Mouse (Mus musculus): ENCODE results near the gene Xrcc3.

The Xrcc3 gene

GRCm38 (mm10) chr12:111814769-111815762 is 1.4 kb upstream of the Xrcc3 start:
- DNase-seq (ENCODE audit: low read depth), result no peak

GRCm38 (mm10) chr12:111813111-111813765 is 435 bp downstream of the Xrcc3 start:
- peak; percentile 14 for DNase-seq (ENCODE audit: low read depth)

GRCm38 (mm10) chr12:111812611-111813010 is 1.1 kb downstream of the Xrcc3 start:
- no peak for DNase-seq (ENCODE audit: low read depth)

DNA sequence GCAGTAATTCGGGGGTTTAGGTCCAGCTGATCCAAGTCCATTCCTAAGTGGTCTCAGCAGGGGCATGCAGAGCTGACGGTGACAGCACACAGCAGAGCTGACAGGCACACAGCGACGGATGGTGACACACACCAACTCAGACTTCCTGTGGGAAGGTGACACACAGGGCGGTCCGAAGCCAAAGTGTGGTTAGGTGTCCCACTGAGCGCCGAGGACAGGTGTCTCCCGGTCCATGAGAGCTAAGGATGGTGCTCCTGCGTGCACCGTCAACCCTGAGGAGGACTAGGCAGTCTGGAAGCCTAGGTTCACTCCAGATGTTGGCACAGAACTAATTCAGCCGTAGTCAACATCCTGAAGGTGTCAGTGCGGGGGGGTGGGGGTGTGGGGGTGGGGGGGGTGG is 1.6 kb downstream of the Xrcc3 start:
- DNase-seq (ENCODE audit: low read depth), result no peak

GRCm38 (mm10) chr12:111809762-111810161 is 3.9 kb downstream of the Xrcc3 start:
- peak; percentile 44 for DNase-seq (ENCODE audit: low read depth)

DNA sequence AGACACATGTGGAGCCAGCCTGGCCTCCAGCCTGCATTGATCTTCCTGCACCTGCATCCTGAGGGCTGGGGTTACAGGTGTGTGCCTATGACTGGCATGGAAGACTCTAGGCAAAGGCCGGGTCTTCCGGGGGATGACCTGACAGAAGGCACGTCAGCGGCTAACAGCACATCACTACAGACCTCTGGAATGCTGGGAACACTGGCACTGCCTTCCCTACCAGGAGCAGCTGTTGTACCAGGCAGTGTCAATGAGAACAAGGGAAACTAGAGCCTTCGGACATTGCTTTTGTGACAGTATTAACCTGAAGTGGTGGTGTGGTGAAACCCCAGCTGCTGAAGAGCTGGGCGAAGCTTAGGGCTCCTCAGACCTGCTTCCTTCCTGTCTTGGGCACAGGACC is 4.9 kb downstream of the Xrcc3 start:
- no peak for DNase-seq (ENCODE audit: low read depth)

GRCm38 (mm10) chr12:111803538-111803937 is 10.1 kb downstream of the Xrcc3 start:
- no peak for DNase-seq (ENCODE audit: low read depth)

DNA sequence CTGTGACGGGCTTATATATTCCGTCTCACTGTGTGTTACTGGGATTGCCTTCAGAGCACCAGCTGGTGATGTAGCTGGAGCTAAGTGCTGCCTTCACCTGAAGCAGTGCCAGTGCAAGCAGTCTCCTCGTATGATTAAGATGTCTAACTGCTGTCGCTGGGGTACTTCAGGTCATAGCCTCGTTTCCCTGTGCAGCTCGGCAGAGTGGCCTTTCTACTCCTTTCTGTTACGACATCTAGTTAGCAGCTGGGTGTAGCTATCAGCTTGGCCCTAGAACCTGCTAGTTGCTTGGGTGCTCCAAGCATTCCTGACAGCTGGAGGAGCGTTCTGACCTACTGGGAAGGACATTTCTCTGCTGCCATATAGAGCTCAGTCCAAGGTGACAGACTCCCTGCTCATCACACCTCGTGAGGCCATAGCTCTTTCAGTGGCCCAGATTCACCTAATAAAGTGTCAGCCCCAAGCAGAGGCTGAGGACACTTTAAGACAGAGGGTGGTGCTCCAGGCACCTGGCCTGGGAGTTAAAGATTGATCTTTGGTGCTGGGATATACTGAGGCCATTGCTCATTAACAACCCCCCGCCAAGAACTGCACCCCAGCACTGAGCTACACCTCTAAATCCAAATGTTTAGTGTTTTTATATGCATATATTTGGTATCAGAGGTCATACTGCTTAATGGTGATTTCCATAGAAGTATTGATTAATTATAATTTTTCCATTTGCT is 13.1 kb downstream of the Xrcc3 start:
- DNase-seq (ENCODE audit: low read depth), result no peak

DNA sequence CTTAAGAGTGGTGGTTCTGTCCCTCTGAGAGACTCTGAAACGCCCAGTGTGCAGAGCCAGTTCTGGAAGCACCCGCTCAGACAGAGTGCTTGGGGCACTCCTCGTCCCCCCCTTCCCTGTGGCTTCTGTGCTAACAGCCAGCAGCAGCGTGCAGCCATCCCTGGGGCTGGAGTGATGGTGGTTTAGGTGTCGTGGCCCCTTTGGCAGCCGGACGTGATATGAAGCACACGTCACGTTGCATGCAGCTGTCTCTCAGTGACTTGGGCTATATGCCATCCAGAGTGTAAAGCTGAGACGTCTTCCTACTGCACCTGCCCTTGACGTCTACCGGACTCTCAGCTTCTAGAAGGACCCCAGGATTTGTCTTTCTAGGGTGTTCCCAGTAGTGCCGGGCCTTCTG is 15.2 kb downstream of the Xrcc3 start:
- no peak for DNase-seq (ENCODE audit: low read depth)

GRCm38 (mm10) chr12:111797251-111797650 is 16.4 kb downstream of the Xrcc3 start:
- DNase-seq (ENCODE audit: low read depth), result no peak

DNA sequence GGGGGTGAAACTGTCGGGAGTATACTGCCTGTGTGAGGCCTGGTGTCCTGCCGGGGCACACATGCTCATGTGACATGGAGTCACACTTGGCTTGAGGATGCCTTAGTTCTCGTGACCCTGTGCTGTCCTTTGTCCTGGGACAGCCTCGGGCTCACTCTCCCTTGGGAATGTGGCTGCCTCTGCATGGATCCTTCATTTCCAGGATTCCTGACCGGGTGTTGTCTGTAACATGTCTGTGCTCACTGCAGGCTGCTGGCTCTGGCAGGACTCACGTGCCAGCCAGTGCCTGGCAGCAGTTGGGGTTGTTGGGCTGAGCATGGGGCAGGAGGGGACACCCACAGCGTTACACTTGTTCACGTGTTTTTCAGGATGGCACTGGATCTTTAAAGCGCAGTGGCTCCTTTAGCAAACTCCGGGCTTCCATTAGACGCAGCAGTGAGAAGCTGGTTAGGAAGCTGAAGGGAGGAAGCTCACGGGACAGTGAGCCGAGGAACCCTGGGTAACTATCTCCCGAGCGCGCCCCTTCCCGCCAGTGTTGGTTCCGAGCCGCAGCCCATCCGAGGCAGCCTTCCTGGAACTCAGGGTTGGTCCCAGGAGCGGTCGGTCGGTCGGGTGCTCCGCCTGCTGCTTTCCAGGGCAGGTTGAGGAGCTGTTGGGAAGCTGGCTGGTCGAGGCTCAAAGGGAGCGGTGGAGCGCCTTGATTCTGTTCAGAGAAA is 18.3 kb downstream of the Xrcc3 start:
- no peak for DNase-seq (ENCODE audit: low read depth)

DNA sequence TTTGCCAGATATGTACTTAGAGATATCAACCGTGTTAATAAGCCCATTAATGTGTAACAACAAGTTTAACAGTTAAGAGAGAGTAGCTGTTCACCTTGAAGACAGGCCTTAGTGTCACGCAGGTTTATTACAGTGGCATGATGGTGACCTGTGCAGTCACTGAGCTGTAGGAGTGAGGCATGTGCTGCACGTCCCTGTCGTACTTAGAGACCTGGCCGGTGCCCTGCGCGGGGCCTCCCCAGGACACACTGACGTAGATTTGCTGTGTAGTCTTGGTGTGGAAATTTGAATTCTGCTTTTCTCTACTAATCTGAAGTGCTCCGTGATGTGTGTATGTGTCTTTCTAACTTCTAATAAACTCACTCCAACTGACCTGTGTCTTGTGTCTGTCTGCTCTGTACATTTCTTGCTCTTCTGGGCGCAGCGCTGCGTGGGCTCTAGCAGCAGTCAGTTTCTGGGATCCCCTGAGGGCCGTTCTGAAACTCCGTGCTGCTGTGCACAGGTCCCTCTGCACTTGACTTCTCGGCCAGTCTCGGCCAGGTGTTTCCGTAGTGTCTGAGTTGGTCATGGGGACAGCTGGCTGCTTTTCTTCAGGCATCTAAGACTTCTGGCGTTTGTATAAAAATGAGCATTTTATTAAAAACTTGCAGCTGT is 19.0 kb downstream of the Xrcc3 start:
- no peak for DNase-seq (ENCODE audit: low read depth)

GRCm38 (mm10) chr12:111794102-111794501 is 19.6 kb downstream of the Xrcc3 start:
- no peak for DNase-seq (ENCODE audit: low read depth)

DNA sequence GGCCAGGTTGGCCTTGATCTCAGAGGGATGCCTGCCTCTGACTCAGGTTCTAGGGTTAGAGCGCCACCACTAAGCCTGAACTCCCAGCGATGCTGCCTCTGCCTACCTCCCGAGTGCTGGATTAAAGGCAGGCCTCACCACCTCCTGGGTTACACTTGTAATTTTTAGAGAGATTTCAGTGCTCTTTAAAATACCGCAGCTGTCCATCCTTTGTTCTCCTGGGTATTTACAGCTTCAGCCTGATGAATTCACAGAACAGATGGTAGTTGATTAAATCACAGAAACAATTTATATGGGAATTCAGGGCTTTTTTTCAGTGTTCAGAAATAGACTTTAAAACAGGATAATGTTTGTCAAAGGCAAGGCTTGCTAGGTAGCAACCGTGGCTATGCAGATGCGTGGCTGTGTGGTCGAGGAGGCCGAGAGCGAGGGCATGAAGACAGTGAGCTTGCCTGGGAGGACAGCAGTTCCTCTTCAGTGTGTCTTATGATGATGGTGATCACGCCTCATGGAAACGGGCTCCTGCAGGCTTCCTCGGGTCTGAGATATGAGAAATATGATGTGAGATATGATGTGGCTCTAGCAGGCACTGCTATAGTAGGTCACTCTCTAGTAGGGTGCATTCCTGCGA is 22.1 kb downstream of the Xrcc3 start:
- no peak for DNase-seq (ENCODE audit: low read depth)

- no peak for DNase-seq (ENCODE audit: low read depth)
Measured at GRCm38 (mm10) chr12:111790631-111791030, 23.0 kb downstream of the Xrcc3 start.

GRCm38 (mm10) chr12:111790090-111790489 is 23.6 kb downstream of the Xrcc3 start:
- DNase-seq (ENCODE audit: low read depth), result no peak

- no peak for DNase-seq (ENCODE audit: low read depth)
Measured at GRCm38 (mm10) chr12:111787015-111787414, 26.7 kb downstream of the Xrcc3 start.

- no peak for DNase-seq (ENCODE audit: low read depth)
Measured at GRCm38 (mm10) chr12:111785174-111785573, 28.5 kb downstream of the Xrcc3 start.

- no peak for DNase-seq (ENCODE audit: low read depth)
Measured at GRCm38 (mm10) chr12:111779544-111779943, 34.1 kb downstream of the Xrcc3 start.

- no peak for DNase-seq (ENCODE audit: low read depth)
Measured at GRCm38 (mm10) chr12:111777919-111778318, 35.8 kb downstream of the Xrcc3 start.

- no peak for DNase-seq (ENCODE audit: low read depth)
Measured at GRCm38 (mm10) chr12:111774845-111775244, 38.8 kb downstream of the Xrcc3 start.
